Mouse (Mus musculus): ENCODE results near the gene Pou2f2. TPM values are rescaled to one million over a fixed set of nuclear protein-coding genes. Genes with fewer than 3 reads are reported as not detected.

Gene Pou2f2
- polyA plus RNA-seq, 1 experiment from 2014 or later = 4.1 TPM

DNA sequence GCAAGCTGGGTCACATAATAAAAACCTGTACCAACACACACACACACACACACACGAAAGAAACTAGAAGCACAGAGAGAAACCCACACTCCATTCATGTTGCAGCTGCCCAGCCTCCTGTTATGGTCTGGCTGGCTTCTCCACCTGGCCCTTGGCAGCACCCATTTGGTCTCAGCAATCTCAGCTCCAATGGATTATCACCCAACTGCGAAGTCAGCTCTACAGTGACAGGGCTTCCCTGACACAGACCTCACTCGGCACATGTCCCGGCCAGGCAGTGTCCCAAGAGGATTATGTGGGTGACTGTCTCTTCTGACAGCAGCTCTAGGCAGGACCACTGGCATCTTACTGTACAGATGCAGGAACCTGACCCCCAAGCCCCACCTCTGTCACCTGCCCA, 31.0 kb upstream of the Pou2f2 start:
- H3K27ac ChIP-seq = no peak overlapping the region
- H3K4me3 ChIP-seq = no peak overlapping the region
- peaks cover 40% of the 10 kb centered on the region for H3K36me3 ChIP-seq
- H3K27me3 ChIP-seq (ENCODE audit: low read depth, poor library complexity, severe bottlenecking) = no peaks in the 10 kb centered on the region
- H3K4me1 ChIP-seq = peaks cover 2% of the 10 kb centered on the region
- no peaks in the 10 kb centered on the region for H3K9me3 ChIP-seq (replicated peaks)
- no peak for DNase-seq (ENCODE audit: low spot score)
- WGBS = 76% methylated on average over 4 of the region's 4 CpGs

DNA sequence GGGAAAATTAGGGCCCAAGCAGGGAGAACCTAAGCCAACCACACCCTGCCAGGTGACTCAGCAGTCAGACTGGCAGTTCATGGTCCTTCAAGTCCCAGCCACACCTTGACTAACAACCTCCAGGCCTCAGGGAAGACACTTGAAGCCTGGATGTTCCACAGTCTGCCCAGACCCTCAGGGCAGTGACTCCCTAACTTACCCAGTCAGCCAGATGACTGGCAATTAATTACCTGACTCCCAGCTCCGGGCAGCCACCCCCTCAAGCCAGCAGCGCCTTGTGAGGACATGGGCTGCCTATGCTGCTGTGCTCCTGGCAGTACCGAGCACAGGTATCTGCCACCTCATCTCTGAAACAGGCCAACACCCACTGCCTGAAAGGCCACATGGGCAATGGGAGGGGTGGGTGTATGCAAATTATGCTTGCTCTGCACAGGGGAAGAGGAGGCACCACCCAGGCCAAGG, 29.7 kb upstream of the Pou2f2 start:
- Histone ChIP-seq H3K9me3 (replicated peaks) (no peaks in the 10 kb centered on the region), H3K27ac (no peak overlapping the region), H3K36me3 (peaks cover 36% of the 10 kb centered on the region), H3K27me3 (ENCODE audit: low read depth, poor library complexity, severe bottlenecking) (no peaks in the 10 kb centered on the region), H3K4me1 (peaks cover 6% of the 10 kb centered on the region), H3K4me3 (no peak overlapping the region)
- no peak for DNase-seq (ENCODE audit: low spot score)
- WGBS = 69% methylated on average over 3 of the region's 3 CpGs

DNA sequence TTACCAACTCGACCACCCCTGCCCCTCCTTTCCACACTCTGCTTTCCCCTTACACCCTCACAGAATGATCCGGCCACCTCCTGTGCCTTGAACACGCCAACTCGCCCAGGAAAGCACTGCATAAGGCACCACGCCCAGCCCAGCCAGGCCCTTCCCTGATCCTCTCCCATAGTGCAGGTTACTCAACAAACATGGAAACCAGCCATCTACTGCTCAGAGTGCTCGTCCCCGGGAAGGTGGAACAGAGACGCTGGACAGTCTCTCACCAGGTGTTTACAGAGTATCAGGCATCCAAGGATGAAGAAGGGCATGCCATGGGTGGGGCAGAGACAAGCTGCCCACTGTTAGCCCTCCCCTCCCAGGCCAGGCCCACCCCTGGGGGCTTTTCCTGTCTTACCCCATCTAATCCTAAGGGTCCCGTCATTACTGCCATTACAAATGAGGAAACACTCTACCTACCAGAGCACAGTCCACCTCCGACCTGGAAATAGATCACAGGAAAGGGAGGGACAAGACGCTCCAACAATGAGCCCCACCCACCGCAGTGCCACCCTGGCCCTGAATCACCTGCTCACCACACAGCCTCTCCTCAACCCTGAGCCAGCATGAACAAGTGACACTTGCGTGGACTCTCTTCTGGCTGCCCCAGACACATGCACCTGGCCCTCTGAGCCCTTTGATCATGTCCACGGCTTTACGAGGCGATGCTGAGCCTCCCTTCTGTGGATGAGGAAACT, 26.7 kb upstream of the Pou2f2 start:
- H3K27me3 ChIP-seq (ENCODE audit: low read depth, poor library complexity, severe bottlenecking) = no peaks in the 10 kb centered on the region
- H3K4me3 ChIP-seq = no peak overlapping the region
- H3K4me1 ChIP-seq = peaks cover 17% of the 10 kb centered on the region
- DNase-seq (ENCODE audit: low spot score) = no peak
- H3K9me3 ChIP-seq (replicated peaks) = no peaks in the 10 kb centered on the region
- 89% methylated on average over 16 of the region's 16 CpGs for WGBS
- H3K36me3 ChIP-seq = peaks cover 57% of the 10 kb centered on the region
- no peak overlapping the region for H3K27ac ChIP-seq

DNA sequence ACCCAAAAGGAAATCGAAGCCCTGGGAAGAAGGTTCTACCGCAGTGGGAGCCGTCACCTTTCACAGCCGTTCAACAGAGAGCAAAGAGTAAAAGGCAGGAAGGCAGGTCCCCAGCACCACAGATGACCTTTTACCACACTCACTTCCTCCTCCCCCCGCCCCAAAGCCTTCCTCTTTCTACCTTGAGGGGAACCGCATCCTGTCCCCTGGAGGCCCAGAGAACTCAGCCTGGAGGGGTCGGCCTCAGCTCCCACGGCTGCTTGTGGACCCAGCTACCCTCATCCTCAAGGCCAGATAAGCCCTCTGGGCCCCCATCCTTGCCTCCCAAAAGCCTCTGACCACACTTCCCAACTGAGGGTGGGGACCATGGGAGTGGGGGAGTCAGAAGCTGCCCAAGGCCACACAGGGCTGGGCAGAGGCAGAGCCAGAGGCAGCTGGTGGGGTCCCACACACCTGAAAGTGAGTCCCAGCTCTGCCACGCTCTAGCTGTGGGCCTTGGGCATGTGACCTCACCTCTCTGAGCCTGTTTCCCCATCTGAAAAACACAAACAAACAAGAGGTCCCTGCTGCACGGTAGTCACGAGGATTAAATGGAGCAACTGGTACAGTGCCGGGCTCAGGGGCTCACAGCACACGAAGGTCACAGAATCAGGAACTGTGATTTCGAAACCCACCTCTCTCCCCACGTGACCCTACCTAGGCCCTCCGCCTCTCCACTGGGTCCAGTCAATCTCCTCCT, 26.0 kb upstream of the Pou2f2 start:
- Histone ChIP-seq H3K4me3 (no peak overlapping the region), H3K9me3 (replicated peaks) (no peaks in the 10 kb centered on the region), H3K27me3 (ENCODE audit: low read depth, poor library complexity, severe bottlenecking) (no peaks in the 10 kb centered on the region), H3K36me3 (peaks cover 50% of the 10 kb centered on the region), H3K27ac (peak overlapping the region; percentile 33; the same call in 1 of the 2 replicates), H3K4me1 (peaks cover 20% of the 10 kb centered on the region)
- 81% methylated on average over 16 of the region's 16 CpGs for WGBS
- DNase-seq (ENCODE audit: low spot score) = no peak

DNA sequence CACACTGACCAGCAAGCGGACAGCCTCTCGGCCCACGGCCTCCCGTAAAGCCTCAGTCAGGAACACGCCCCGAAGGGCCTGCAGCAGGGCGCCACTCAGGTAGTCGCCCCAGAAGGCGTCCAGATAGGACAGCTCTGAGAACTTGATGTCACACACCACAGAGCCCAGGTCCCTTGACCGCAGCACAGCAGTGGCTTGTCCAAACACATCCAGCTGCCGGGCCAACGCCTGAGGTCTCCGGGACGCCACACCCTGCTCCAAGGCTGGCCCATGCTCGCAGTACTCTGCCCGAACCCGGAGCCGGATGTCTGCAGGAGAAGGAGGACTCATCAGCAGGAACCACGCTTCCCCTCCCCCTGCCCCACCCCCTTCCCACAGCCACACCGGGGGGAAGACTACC, 24.1 kb upstream of the Pou2f2 start:
- DNase-seq (ENCODE audit: low spot score) = no peak
- H3K4me1 ChIP-seq = peaks cover 20% of the 10 kb centered on the region
- peak overlapping the region; percentile 26; the same call in 1 of the 2 replicates for H3K27ac ChIP-seq
- WGBS = 89% methylated on average over 20 of the region's 20 CpGs
- no peaks in the 10 kb centered on the region for H3K9me3 ChIP-seq (replicated peaks)
- H3K36me3 ChIP-seq = peaks cover 33% of the 10 kb centered on the region
- no peaks in the 10 kb centered on the region for H3K27me3 ChIP-seq (ENCODE audit: low read depth, poor library complexity, severe bottlenecking)
- H3K4me3 ChIP-seq = no peak overlapping the region

DNA sequence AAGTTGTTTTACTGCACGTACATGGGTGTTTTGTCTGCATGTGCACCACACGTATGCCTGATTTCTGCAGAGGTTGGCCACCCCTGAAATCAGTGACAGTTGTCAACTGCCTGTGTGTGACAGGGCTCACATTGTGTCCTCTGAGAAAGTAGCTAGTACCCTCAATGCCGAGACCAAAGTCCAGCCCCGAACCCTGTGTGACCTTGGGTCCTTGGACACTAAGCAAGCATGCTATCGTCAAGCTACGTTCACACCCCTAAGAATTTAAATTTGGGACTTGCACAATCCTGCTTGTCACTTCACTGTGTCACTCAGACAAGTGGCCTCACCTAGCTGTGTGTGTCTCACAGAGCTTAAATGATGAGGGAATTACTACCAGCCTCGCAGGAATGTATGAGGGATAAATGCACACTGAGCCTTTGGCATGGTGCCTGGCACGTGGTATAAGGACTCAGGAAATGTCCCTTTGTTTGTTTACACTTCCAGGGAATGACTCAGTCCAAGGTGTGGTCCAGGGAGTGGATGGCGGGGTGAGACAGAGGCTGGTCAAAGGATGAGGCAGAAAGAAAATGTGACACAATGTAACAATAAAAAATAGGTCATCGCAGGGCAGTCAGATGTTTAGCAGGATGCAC, 18.0 kb upstream of the Pou2f2 start:
- H3K27me3 ChIP-seq (ENCODE audit: low read depth, poor library complexity, severe bottlenecking) = no peaks in the 10 kb centered on the region
- DNase-seq (ENCODE audit: low spot score) = no peak
- 76% methylated on average over 10 of the region's 10 CpGs for WGBS
- no peaks in the 10 kb centered on the region for H3K9me3 ChIP-seq (replicated peaks)
- H3K4me1 ChIP-seq = peaks cover 8% of the 10 kb centered on the region; the same call in 1 of the 2 replicates
- no peak overlapping the region for H3K4me3 ChIP-seq
- H3K27ac ChIP-seq = no peak overlapping the region
- peaks cover 10% of the 10 kb centered on the region; the same call in 1 of the 2 replicates for H3K36me3 ChIP-seq

DNA sequence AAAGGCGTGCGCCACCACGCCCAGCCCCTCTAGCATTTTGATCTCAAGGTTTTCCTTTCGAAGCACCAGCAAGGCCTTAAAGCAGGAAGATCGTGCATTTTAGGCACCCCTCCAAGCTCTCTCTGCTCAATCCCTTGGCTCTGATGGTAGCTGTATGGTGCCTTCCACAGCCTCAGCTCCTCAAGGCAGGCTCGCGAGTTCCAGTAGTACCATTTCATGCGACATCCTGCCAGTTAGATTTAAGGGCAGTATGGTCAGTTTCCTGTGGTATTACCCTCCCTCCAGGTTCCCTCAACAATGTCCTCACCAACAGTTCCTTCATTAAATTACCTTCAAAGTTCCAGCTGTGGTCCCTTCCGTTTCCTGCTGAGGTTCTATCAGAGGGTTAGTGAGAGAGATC, 16.6 kb upstream of the Pou2f2 start:
- DNase-seq (ENCODE audit: low spot score) = no peak
- Histone ChIP-seq H3K9me3 (replicated peaks) (no peaks in the 10 kb centered on the region), H3K27ac (no peak overlapping the region), H3K36me3 (no peaks in the 10 kb centered on the region), H3K4me3 (no peak overlapping the region), H3K27me3 (ENCODE audit: low read depth, poor library complexity, severe bottlenecking) (no peaks in the 10 kb centered on the region), H3K4me1 (peaks cover 1% of the 10 kb centered on the region; the same call in 1 of the 2 replicates)
- WGBS = 85% methylated on average over 9 of the region's 9 CpGs

DNA sequence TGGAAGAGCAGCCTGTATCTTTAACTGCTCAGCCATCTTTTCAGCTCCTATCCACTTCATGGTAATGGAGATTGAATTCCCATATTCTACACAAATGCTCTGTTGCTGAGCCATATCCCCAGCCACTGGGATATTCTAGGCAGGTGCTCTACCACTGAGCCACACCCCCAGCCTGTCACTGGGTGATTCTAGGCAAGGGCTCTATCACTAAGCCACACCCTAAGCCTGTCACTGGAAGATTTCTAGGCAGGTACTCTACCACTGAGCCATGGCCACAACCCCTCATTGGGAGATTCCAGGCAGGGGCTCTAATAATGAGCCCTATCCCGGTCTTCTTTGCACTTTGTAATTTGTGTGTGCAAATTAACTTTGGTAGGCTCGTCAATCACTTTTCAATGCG, 15.6 kb upstream of the Pou2f2 start:
- Histone ChIP-seq H3K9me3 (replicated peaks) (no peaks in the 10 kb centered on the region), H3K27ac (no peak overlapping the region), H3K27me3 (ENCODE audit: low read depth, poor library complexity, severe bottlenecking) (no peaks in the 10 kb centered on the region), H3K36me3 (no peaks in the 10 kb centered on the region), H3K4me1 (no peaks in the 10 kb centered on the region), H3K4me3 (no peak overlapping the region)
- DNase-seq (ENCODE audit: low spot score) = no peak
- 75% methylated on average over 3 of the region's 3 CpGs for WGBS

DNA sequence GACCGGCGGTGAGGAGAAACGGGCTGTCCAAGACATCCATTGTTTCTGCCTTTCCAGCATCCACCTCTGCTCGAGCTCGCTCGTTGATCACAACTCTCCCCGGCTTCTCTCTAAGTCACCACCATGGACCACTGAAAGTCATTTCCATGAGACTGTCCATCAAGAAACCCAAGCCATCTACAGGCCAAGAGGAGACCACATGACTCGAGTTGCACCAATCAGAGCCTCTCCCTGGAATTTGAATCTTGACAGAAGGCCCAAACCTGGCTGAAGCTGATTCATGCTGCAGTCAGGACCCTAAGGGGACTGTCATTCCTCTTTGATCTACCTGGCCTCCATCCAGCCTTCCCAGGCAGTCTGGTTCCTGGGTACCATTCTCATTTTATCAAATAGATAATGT, 12.6 kb upstream of the Pou2f2 start:
- H3K4me3 ChIP-seq = no peak overlapping the region
- WGBS = 81% methylated on average over 8 of the region's 8 CpGs
- H3K4me1 ChIP-seq = peaks cover 5% of the 10 kb centered on the region; the same call in 1 of the 2 replicates
- no peak overlapping the region for H3K27ac ChIP-seq
- no peaks in the 10 kb centered on the region for H3K9me3 ChIP-seq (replicated peaks)
- H3K27me3 ChIP-seq (ENCODE audit: low read depth, poor library complexity, severe bottlenecking) = no peaks in the 10 kb centered on the region
- DNase-seq (ENCODE audit: low spot score) = no peak
- H3K36me3 ChIP-seq = no peaks in the 10 kb centered on the region

DNA sequence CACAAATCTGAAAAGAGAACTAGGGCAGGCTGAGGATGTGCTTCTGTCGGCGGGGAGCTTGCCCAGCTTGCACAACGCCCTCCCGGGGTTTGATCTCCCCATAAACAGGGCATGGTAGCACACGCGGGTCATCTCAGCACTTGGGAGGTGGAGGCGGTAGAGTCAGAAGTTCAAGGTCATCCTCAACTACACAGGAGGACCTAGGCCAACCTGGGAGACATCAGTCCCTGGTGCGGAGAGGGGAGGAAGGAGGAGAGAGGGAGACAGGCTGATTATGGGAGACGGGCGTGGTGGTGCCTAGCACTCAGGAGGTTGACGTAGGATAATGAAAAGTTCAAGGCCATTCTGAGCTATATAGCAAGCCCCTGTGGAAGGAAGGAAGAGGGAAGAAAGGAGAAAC, 11.3 kb upstream of the Pou2f2 start:
- 87% methylated on average over 11 of the region's 11 CpGs for WGBS
- DNase-seq (ENCODE audit: low spot score) = no peak
- Histone ChIP-seq H3K4me1 (peaks cover 5% of the 10 kb centered on the region; the same call in 1 of the 2 replicates), H3K9me3 (replicated peaks) (no peaks in the 10 kb centered on the region), H3K36me3 (no peaks in the 10 kb centered on the region), H3K27me3 (ENCODE audit: low read depth, poor library complexity, severe bottlenecking) (0 out of 2 replicates have a peak, but pooled peaks cover 2% of the 10 kb centered on the region), H3K4me3 (no peak overlapping the region), H3K27ac (no peak overlapping the region)

DNA sequence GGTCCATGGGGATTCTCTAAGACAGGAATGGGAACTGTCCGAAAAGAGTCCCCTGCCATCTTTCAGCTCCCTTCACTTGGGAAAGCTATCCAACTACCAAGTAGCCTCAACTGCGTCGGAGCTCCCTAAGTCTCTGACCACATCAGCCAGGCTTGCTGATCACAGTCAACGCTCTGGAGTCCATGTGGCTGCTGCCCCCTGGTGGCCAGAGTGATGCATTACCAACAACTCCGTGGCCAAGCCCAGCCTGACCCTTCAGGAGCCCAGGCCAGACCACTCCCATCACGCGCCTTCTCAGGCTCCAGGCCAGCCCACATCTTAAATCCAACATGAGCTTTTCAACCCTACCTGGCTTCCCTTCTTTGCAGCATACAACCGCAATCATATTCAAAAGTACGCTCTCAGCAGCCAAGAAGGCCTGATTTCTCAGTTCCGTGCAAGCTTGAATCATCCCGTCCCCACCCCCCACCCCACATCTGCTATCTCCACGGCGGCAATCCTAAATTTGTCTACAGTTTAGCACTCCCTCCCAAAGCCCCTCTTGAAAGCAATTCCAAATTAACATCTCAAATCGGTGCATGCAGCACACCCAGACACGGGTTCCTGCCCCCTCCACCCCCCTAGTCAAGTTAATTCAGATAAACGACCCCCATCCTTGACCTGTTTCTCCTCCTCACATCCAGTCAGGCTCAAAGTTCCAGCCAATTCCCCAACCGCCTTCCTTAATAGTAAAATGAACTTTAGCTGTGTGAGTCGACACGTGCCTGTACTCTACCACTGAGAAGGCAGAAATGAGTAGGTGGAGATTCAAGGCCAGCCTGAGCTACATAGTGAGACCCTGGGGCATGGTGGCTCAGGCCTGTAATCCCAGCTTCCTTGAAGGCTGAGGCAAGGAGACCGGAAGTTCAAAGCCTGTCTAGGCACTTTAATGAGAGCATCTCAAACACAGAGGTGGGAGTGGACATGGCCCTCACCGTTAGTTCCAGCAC, 8.4 kb upstream of the Pou2f2 start:
- peak; percentile 97 for DNase-seq (ENCODE audit: low spot score)
- Histone ChIP-seq H3K36me3 (no peaks in the 10 kb centered on the region), H3K9me3 (replicated peaks) (no peaks in the 10 kb centered on the region), H3K4me1 (peaks cover 5% of the 10 kb centered on the region; the same call in 1 of the 2 replicates), H3K27ac (no peak overlapping the region), H3K4me3 (no peak overlapping the region), H3K27me3 (ENCODE audit: low read depth, poor library complexity, severe bottlenecking) (peaks cover 30% of the 10 kb centered on the region)
- 22% methylated on average over 21 of the region's 21 CpGs for WGBS

DNA sequence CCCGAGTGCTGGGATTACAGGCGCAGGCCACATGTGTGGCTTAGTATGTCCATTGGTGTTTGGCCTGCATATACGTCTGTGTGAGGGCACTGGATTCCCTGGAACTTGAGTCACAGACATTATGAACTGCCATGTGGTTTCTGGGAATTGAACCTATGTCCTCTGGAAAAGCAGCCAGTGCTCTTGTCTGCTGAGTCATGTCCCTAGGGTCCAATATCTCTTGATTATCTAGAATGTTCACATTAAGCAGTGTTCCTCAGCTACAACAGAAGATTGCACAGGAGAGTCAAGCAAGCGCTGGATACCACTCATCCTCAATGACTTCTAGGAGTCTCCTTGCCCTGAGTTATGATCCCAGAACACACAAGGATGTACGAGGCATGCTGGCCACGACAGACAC, 4.6 kb upstream of the Pou2f2 start:
- Histone ChIP-seq H3K4me3 (no peak overlapping the region), H3K27me3 (ENCODE audit: low read depth, poor library complexity, severe bottlenecking) (peaks cover 69% of the 10 kb centered on the region), H3K36me3 (no peaks in the 10 kb centered on the region), H3K9me3 (replicated peaks) (no peaks in the 10 kb centered on the region), H3K4me1 (peaks cover 32% of the 10 kb centered on the region), H3K27ac (no peak overlapping the region)
- WGBS = 86% methylated on average over 6 of the region's 6 CpGs
- DNase-seq (ENCODE audit: low spot score) = no peak
